Mouse (Mus musculus) ovary, postnatal 10 days (tissue): ENCODE results near the gene Adam15.

Source experiments
- DNase-seq: peaks from one replicate; pipeline ENCODE4 v3.0.0; 2022; ENCODE audit warnings: low spot score

Gene Adam15

DNA sequence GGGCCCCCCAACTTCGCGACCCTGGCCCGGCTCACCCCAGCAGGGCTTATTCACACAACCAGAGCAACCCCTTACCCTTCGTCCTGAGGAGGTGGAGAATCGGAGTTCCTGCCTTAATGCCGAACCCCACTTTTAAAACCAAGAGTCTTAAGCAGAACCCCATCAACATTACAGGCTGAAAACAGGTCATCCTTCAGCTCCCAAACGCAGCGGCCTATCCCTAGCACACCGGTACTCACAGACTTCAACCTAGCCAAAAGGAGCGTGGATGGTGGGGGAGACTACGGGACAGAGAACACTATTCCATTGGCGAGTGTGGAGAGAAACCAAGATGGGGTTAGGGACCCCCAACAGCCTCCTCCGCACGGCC is 27.7 kb downstream of the Adam15 start:
- no peak for DNase-seq

- no peak for DNase-seq
Measured at GRCm38 (mm10) chr3:89321183-89322130, 28.3 kb downstream of the Adam15 start.

GRCm38 (mm10) chr3:89320581-89321182 is 29.1 kb downstream of the Adam15 start:
- no peak for DNase-seq

DNA sequence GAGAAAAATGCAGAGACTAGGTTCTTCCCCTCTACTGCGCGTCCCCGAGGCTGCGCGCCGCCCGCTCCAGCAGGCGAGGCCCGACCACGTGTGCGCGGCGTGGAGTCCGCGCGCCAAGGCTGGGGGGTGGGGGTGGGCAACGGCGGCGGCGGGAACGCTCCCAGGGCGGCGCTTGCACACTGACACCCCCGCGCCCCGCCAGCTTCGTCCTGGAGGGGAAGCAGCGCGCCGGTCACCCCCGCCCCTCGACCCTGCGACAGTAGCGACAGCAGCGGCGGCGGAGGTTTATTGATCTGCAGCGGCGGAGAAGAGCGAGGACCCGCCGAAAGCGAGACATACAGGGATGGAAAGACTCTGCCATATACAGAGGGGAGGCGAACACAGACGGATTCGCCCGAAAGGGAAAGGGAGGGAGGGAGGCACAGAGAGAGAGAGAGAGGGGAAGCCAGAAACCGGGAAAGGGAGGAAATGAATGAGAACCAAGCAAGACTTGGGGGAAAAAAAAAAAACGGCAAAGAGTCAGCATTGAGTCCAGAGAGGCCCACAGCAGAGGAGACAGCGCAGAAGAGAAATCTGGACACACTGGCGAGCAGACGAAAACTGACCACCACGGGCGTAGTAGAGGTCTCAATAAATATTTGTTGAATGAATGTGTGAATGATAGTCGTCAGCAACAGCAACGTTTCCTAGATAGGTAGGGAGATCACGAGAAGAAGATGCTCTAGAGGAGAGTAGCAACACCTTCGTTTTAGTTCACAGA is 30.0 kb downstream of the Adam15 start:
- DNase-seq = no peak

- DNase-seq = no peak
Measured at GRCm38 (mm10) chr3:89318971-89319590, 30.7 kb downstream of the Adam15 start.

GRCm38 (mm10) chr3:89318316-89318715 is 31.5 kb downstream of the Adam15 start:
- DNase-seq = no peak

- DNase-seq = no peak
Measured at GRCm38 (mm10) chr3:89317246-89317645, 32.5 kb downstream of the Adam15 start.

GRCm38 (mm10) chr3:89316833-89317232 is 33.0 kb downstream of the Adam15 start:
- DNase-seq = peak; percentile 69

DNA sequence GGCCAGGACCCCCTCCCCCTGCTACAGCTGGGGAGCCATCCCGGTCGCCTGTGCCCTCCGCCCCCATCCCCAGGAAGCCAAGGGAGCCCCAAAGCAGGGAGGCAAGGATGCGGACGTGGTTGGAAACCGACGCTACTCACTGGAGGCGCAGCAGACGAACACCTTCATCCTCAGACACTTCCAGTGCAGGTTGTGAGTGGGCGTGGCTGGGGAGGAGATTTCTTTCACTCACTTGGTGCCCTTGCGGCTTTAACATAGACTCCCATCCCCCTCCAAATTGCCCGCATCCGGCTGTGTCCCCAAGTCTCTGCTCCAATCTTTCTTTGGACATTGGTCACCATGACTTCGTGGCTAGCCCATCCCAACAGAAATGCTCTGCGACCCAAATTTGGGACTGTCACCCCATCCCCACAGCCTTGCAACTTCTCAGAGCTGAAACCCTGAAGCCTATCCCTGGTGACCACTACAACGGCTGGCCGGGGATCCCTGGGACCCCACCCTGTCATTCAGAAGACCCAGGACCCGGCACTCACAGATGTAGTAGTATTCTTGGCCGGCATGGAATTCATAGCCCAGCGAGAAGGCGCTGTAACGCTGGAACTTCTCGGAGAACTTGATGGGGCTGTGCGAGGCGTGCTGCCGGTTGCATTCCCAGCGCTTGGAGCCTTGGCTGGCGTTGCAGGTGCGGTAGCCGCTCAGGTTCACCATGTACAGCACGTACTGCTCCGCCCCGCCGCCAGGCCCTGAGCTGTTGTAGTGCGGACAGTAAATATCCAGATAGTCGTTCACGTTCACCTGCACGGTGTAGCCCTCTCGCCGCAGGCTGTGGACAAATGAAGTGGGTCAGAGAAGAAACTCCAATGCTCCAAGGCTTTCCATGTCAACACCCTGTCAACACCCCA is 33.6 kb downstream of the Adam15 start:
- DNase-seq = no peak

- DNase-seq = no peak
Measured at GRCm38 (mm10) chr3:89315195-89315929, 34.4 kb downstream of the Adam15 start.

GRCm38 (mm10) chr3:89314791-89315190 is 35.0 kb downstream of the Adam15 start:
- DNase-seq = no peak

DNA sequence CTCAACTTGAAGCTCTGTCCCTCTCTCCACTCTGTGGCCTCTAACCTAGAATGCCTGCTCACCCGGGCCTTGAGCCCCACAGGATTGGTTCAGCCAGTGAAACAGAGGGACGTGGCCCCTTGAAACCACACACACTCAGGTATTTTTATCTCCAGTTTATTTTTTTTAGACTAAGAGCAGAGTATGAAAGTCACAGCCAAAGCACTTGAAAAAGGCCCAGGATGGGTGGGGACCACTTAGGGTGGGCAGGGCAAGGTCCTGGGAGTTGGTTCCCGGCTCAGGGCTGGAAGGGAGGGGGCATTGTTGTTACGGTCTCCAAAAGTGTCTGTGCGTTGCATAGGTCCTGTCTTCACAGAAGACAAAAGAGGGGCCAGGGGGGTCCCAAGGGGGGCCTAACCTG is 35.5 kb downstream of the Adam15 start:
- no peak for DNase-seq

- peak; percentile 38 for DNase-seq
Measured at GRCm38 (mm10) chr3:89308089-89308488, 41.7 kb downstream of the Adam15 start.

DNA sequence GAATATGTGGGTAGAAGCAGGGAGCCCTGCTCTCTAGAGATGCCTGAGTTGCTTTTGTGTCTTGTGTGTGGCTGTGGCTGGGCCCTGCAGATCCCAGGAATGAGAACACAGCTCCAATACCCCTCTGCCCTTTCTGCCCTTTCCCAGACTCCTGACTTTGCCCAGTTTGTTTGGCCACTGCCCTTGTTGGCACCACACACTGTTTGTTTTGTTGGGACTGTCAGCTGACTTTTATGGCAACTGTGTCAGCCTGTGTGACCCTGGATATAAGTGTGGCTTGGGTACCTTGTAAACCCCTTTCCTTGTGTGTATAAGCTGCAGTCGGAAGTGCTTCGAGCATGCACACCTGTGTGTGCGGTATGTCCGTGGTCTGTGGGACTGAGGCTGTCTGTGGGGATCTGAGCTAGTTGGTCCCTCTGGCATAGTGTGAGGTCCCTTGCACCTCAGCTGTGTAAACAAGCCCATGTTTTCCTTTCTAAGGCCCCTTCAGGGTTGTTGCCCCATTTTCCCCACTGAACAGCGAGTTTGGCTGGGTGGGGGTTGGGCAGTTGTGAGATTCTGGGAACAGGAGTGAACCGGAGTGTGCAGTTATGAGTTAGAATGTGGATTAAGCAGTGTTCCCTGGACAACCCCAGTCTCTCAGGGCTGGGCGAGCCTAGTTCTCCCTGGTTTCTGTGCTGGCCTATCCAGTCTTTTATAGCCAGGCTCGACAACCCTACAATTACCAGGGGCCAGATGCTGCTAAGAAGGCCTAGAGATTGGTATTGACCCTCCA is 44.1 kb downstream of the Adam15 start:
- no peak for DNase-seq

- no peak for DNase-seq
Measured at GRCm38 (mm10) chr3:89305105-89305504, 44.7 kb downstream of the Adam15 start.

DNA sequence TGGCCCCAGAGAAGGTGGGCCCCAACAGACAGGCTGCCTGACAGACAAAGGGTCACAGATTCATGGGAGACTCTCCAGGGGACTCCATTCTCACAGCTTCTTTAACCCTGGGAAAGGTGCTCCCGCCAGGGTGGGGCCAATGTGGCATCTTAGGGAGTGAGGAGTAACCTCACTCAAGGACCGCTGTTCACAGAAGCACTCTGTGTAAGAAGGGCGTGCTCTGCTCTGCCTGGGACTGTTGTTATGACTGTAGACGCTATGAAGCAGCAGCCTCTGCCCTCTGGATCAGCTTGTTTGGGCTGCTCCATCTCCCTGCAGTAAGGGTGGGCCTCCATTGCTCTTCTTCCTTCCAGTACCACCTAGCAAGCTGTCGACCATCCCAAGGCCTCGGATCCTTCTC is 45.4 kb downstream of the Adam15 start:
- DNase-seq = no peak

- DNase-seq = no peak
Measured at GRCm38 (mm10) chr3:89300514-89300913, 49.3 kb downstream of the Adam15 start.

DNA sequence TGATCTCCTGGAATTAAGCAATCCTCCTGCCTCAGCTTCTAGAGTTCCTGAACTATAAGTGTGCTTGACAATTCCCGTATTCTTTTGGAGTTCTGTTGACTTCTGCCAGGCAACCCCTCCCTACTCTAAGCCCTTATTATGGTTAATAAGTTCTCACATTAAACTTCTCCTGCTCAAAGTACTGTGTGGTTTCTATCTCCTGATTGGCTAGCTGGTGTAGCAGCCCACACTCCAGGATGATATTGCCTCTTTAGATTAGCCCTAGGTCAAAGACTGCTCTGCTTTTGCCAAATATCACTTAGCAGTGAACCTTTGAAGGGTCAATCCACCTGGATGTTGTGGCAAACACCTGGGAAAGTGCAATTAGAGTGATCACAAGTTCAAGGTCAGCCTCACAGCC is 49.7 kb downstream of the Adam15 start:
- DNase-seq = no peak

DNA sequence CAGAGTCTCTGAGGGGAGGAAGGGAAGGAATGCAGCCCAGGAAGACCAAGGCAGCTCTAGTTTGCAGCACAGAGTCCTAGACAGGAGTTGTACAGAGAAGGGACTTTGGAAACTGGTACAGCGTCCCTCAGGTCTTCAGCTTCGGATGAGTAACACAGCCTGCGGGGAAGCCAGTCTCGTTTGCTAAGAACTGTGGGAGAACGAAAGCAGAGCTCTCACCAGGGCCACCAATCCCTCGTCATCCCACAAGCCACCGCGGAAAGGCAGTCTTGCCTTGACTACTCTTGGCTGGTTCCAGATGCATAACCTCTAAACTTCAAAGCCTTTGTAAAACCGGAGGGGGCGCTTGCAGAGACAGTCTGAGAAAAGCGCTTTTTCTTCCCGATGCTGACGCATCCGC is 50.3 kb downstream of the Adam15 start:
- DNase-seq = no peak

DNA sequence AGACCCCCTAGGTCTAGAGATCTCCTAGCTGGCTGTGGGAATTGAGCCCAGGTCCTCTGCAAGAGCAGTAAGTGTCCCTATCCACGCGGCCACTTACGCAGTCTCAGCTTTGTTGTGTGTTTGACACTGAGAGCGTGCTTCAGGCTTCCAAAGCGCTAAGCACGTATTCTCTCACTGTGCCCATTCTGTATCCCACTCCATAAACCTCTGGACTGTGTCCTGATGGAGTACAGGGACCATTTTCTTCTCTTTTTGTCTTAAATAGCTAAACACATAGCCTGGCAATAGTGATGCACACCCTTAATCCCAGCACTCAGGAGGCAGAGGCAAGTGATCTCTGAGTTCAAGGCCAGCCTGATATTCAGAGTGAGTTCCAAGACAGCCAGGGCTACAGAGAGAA is 50.9 kb downstream of the Adam15 start:
- no peak for DNase-seq
